14 mouse cellular contexts compared by ENCODE assay signal in genomic region chr5:137755425-137755824, GRCm38 (mm10). TPM values are rescaled to one million over a fixed set of nuclear protein-coding genes. Genes with fewer than 3 reads are reported as not detected.
DNase-seq lines count a peak whose midpoint lies in the region; ATAC-seq and TF ChIP-seq lines count a peak whose summit lies in the region.
"Had no signal": no experiment of that assay in that cellular context is flagged by ENCODE, and none has a peak within 500 bp of the region (broad histone marks: within the 10 kb centered on the region; RNA-seq: fewer than 3 reads in every experiment).

No protein-coding gene starts in this region.

- H3K27me3 ChIP-seq in forebrain, embryonic 13.5 days: no peaks in the 10 kb centered on the region
- no peaks in the 10 kb centered on the region for H3K27me3 ChIP-seq in forebrain, embryonic 11.5 days (ENCODE audit: control insufficient read depth, insufficient read depth, low read length)
- no peaks in the 10 kb centered on the region for H3K27me3 ChIP-seq in heart, embryonic 14.5 days (ENCODE audit: control insufficient read depth, insufficient read depth, low read length)
- H3K27me3 ChIP-seq in lung, postnatal 0 days (replicated peaks; ENCODE audit: insufficient read depth, low read length): no peaks in the 10 kb centered on the region
- H3K27me3 ChIP-seq in liver, embryonic 13.5 days: no peaks in the 10 kb centered on the region
- H3K27me3 ChIP-seq: limb, embryonic 13.5 days; midbrain, embryonic 12.5 days had no signal

- no peak overlapping the region for H3K4me3 ChIP-seq in forebrain, embryonic 13.5 days
- no peak overlapping the region for H3K4me3 ChIP-seq in forebrain, embryonic 11.5 days (ENCODE audit: low read depth, low read length)
- no peak overlapping the region for H3K4me3 ChIP-seq in heart, embryonic 14.5 days (ENCODE audit: control insufficient read depth in 1 of 2, insufficient read depth in 1 of 2, low read depth in 1 of 2, low read length in 2 of 2)
- no peak overlapping the region for H3K4me3 ChIP-seq in lung, postnatal 0 days (ENCODE audit: low read depth, low read length)
- no peak overlapping the region for H3K4me3 ChIP-seq in liver, embryonic 13.5 days (replicated peaks)
- H3K4me3 ChIP-seq: limb, embryonic 13.5 days; midbrain, embryonic 12.5 days had no signal

- H3K4me1 ChIP-seq in forebrain, embryonic 13.5 days: peaks cover 52% of the 10 kb centered on the region
- no peaks in the 10 kb centered on the region for H3K4me1 ChIP-seq in forebrain, embryonic 11.5 days (replicated peaks; ENCODE audit: control insufficient read depth, insufficient read depth, low read length)
- H3K4me1 ChIP-seq in heart, embryonic 14.5 days (ENCODE audit: control insufficient read depth in 2 of 2, insufficient read depth in 2 of 2, low read length in 2 of 2): peaks cover 32 to 68% of the 10 kb centered on the region in 2 experiments
- peaks cover 9% of the 10 kb centered on the region for H3K4me1 ChIP-seq in lung, postnatal 0 days (ENCODE audit: insufficient read depth, low read depth, low read length)
- peaks cover 30% of the 10 kb centered on the region for H3K4me1 ChIP-seq in liver, embryonic 13.5 days (replicated peaks)

- H3K27ac ChIP-seq in forebrain, embryonic 13.5 days: peak overlapping the region; percentile 62
- no peak overlapping the region for H3K27ac ChIP-seq in forebrain, embryonic 11.5 days (ENCODE audit: low read depth, low read length)
- peak overlapping the region in 1 of 2 experiments; percentile 24; a peak in 1 of 4 replicates for H3K27ac ChIP-seq in heart, embryonic 14.5 days (replicated peaks in 1 of 2; ENCODE audit: control insufficient read depth in 1 of 2, insufficient read depth in 1 of 2, low read depth in 2 of 2, low read length in 2 of 2)
- peak overlapping the region; percentile 1; the same call in 1 of the 2 replicates for H3K27ac ChIP-seq in lung, postnatal 0 days (ENCODE audit: low read length)
- H3K27ac ChIP-seq in liver, embryonic 13.5 days: peak overlapping the region; percentile 11
- H3K27ac ChIP-seq: limb, embryonic 13.5 days; midbrain, embryonic 12.5 days had no signal

- no peak for DNase-seq in forebrain, embryonic 11.5 days (ENCODE audit: low spot score)
- no peak for DNase-seq in heart, postnatal 10 days
- DNase-seq in lung, postnatal 0 days (ENCODE audit: low spot score): no peak
- no peak for DNase-seq in lung, postnatal 25 days (ENCODE audit: low spot score)
- DNase-seq in liver, embryonic 13.5 days: no peak
- DNase-seq in kidney, postnatal 36 days: no peak
- DNase-seq: cerebellum, adult 18-20 months; kidney, adult 18-20 months; lung, postnatal 14 days; thymus, postnatal 25 days had no signal

- H3K4me2 ChIP-seq in forebrain, embryonic 13.5 days: no peak overlapping the region; the same call in 1 of the 2 replicates
- H3K4me2 ChIP-seq in forebrain, embryonic 11.5 days (ENCODE audit: low read depth, low read length, severe bottlenecking): no peak overlapping the region
- H3K4me2 ChIP-seq in heart, embryonic 14.5 days (ENCODE audit: low read length): no peak overlapping the region
- H3K4me2 ChIP-seq in lung, postnatal 0 days (replicated peaks; ENCODE audit: low read depth, low read length): no peak overlapping the region
- no peak overlapping the region for H3K4me2 ChIP-seq in liver, embryonic 13.5 days
- H3K4me2 ChIP-seq: limb, embryonic 13.5 days; midbrain, embryonic 12.5 days had no signal

- H3K36me3 ChIP-seq in forebrain, embryonic 13.5 days (ENCODE audit: poor library complexity, severe bottlenecking): peaks cover 65% of the 10 kb centered on the region
- H3K36me3 ChIP-seq in forebrain, embryonic 11.5 days (ENCODE audit: control insufficient read depth, insufficient read depth, low read length): no peaks in the 10 kb centered on the region; the same call in 1 of the 2 replicates
- peaks cover 82% of the 10 kb centered on the region for H3K36me3 ChIP-seq in heart, embryonic 14.5 days (ENCODE audit: control insufficient read depth, insufficient read depth, low read length)
- H3K36me3 ChIP-seq in lung, postnatal 0 days (ENCODE audit: insufficient read depth, low read length): peaks cover 16% of the 10 kb centered on the region; the same call in 1 of the 2 replicates
- peaks cover 88% of the 10 kb centered on the region for H3K36me3 ChIP-seq in liver, embryonic 13.5 days

- intact Hi-C loops in heart, postnatal 10 days (cut with DNase I): loop anchor here (5.0 kb wide), 1 partner anchor 153 kb away; the partner anchor contains the start of gene Mospd3

- no peak overlapping the region for H3K9ac ChIP-seq in forebrain, embryonic 13.5 days
- no peak overlapping the region for H3K9ac ChIP-seq in forebrain, embryonic 11.5 days (ENCODE audit: low read length)
- H3K9ac ChIP-seq in heart, embryonic 14.5 days (ENCODE audit: low read length): peak overlapping the region; percentile 13
- H3K9ac ChIP-seq in lung, postnatal 0 days (replicated peaks; ENCODE audit: low read depth): no peak overlapping the region
- H3K9ac ChIP-seq in liver, embryonic 13.5 days: no peak overlapping the region
- H3K9ac ChIP-seq: limb, embryonic 13.5 days; midbrain, embryonic 12.5 days had no signal

- no peaks in the 10 kb centered on the region for H3K9me3 ChIP-seq in forebrain, embryonic 13.5 days (replicated peaks)
- H3K9me3 ChIP-seq in forebrain, embryonic 11.5 days (ENCODE audit: control insufficient read depth, low read length): no peaks in the 10 kb centered on the region
- H3K9me3 ChIP-seq in heart, embryonic 14.5 days (ENCODE audit: control insufficient read depth, low read length): no peaks in the 10 kb centered on the region
- H3K9me3 ChIP-seq in lung, postnatal 0 days (ENCODE audit: low read length): no peaks in the 10 kb centered on the region
- no peaks in the 10 kb centered on the region for H3K9me3 ChIP-seq in liver, embryonic 13.5 days (replicated peaks)
- H3K9me3 ChIP-seq: limb, embryonic 13.5 days; midbrain, embryonic 12.5 days had no signal

- TF ChIP-seq EP300 in lung, postnatal 0 days (IDR thresholded peaks at IDR 0.05): no peak

- no peak for TF ChIP-seq CTCF in lung, postnatal 0 days (IDR thresholded peaks at IDR 0.05)

- WGBS in forebrain, embryonic 13.5 days: 86% methylated on average over 5 of the region's 5 CpGs
- whole genome bisulfite sequencing in forebrain, embryonic 11.5 days: 86% methylated on average over 5 of the region's 5 CpGs
- WGBS in heart, embryonic 14.5 days: 85% methylated on average over 5 of the region's 5 CpGs
- 81% methylated on average over 5 of the region's 5 CpGs for whole genome bisulfite sequencing in lung, postnatal 0 days
- 89% methylated on average over 5 of the region's 5 CpGs for WGBS in liver, embryonic 13.5 days (ENCODE audit: insufficient replicate concordance)

- no peak for ATAC-seq in forebrain, embryonic 13.5 days
- no peak for ATAC-seq in forebrain, embryonic 11.5 days (replicated peaks; ENCODE audit: low FRiP score)
- ATAC-seq in heart, embryonic 14.5 days (ENCODE audit: insufficient number of reproducible peaks, insufficient read depth, low FRiP score, low read depth): no peak
- ATAC-seq in lung, postnatal 0 days: no peak
- no peak for ATAC-seq in liver, embryonic 13.5 days (ENCODE audit: low read depth)

RNA-seq across cellular contexts. Expression of gene Tsc22d4, which starts 9.9 kb away (rescaled TPM):
- polyA plus RNA-seq in forebrain, embryonic 13.5 days (2015; fragmentation: Nextera tagmentation; extraction: Ambion mirVana): 64.3 and 71.0 TPM in 2 replicates
- polyA plus RNA-seq in forebrain, embryonic 11.5 days (2014; fragmentation: Nextera tagmentation; extraction: Ambion mirVana): 81.1 and 83.5 TPM in 2 replicates
- polyA plus RNA-seq in heart, embryonic 14.5 days (2014; fragmentation: Nextera tagmentation; extraction: Ambion mirVana): 144 and 147 TPM in 2 replicates
- total RNA-seq in heart, postnatal 10 days (2021): 100 to 1,000 TPM; 279 to 287 TPM
- 119 and 129 TPM in 2 replicates for polyA plus RNA-seq in lung, postnatal 0 days (2015; fragmentation: Nextera tagmentation; extraction: Ambion mirVana)
- polyA plus RNA-seq in liver, embryonic 13.5 days (2015; fragmentation: Nextera tagmentation; extraction: Ambion mirVana): 66.8 and 69.1 TPM in 2 replicates

RNA-seq across cellular contexts. Expression of gene Nyap1, which starts 14.0 kb away (rescaled TPM):
- 25.0 and 26.5 TPM in 2 replicates for polyA plus RNA-seq in forebrain, embryonic 13.5 days (2015; fragmentation: Nextera tagmentation; extraction: Ambion mirVana)
- polyA plus RNA-seq in forebrain, embryonic 11.5 days (2014; fragmentation: Nextera tagmentation; extraction: Ambion mirVana): 3.8 and 4.4 TPM in 2 replicates
- polyA plus RNA-seq in heart, embryonic 14.5 days (2014; fragmentation: Nextera tagmentation; extraction: Ambion mirVana): 0.57 and 1.00 TPM in 2 replicates
- 1 to 10 TPM; 1.6 to 1.7 TPM for total RNA-seq in heart, postnatal 10 days (2021)
- polyA plus RNA-seq in lung, postnatal 0 days (2015; fragmentation: Nextera tagmentation; extraction: Ambion mirVana): 0.51 and 0.65 TPM in 2 replicates
- 0.17 and 0.19 TPM in 2 replicates for polyA plus RNA-seq in liver, embryonic 13.5 days (2015; fragmentation: Nextera tagmentation; extraction: Ambion mirVana)

RNA-seq across cellular contexts. Expression of gene Ppp1r35, which starts 23.2 kb away (rescaled TPM):
- polyA plus RNA-seq in forebrain, embryonic 13.5 days (2015; fragmentation: Nextera tagmentation; extraction: Ambion mirVana): 38.3 and 45.0 TPM in 2 replicates
- 72.8 and 77.9 TPM in 2 replicates for polyA plus RNA-seq in forebrain, embryonic 11.5 days (2014; fragmentation: Nextera tagmentation; extraction: Ambion mirVana)
- 29.8 and 36.7 TPM in 2 replicates for polyA plus RNA-seq in heart, embryonic 14.5 days (2014; fragmentation: Nextera tagmentation; extraction: Ambion mirVana)
- total RNA-seq in heart, postnatal 10 days (2021): 10 to 100 TPM; 13.4 to 17.4 TPM
- 28.8 and 29.8 TPM in 2 replicates for polyA plus RNA-seq in lung, postnatal 0 days (2015; fragmentation: Nextera tagmentation; extraction: Ambion mirVana)
- 17.8 and 20.1 TPM in 2 replicates for polyA plus RNA-seq in liver, embryonic 13.5 days (2015; fragmentation: Nextera tagmentation; extraction: Ambion mirVana)

RNA-seq across cellular contexts. Expression of gene Mepce, which starts 32.0 kb away (rescaled TPM):
- 10.3 and 12.3 TPM in 2 replicates for polyA plus RNA-seq in forebrain, embryonic 13.5 days (2015; fragmentation: Nextera tagmentation; extraction: Ambion mirVana)
- 11.9 and 12.4 TPM in 2 replicates for polyA plus RNA-seq in forebrain, embryonic 11.5 days (2014; fragmentation: Nextera tagmentation; extraction: Ambion mirVana)
- 7.9 and 9.2 TPM in 2 replicates for polyA plus RNA-seq in heart, embryonic 14.5 days (2014; fragmentation: Nextera tagmentation; extraction: Ambion mirVana)
- 10 to 100 TPM; 26.2 to 41.3 TPM for total RNA-seq in heart, postnatal 10 days (2021)
- polyA plus RNA-seq in lung, postnatal 0 days (2015; fragmentation: Nextera tagmentation; extraction: Ambion mirVana): 12.2 and 13.7 TPM in 2 replicates
- 4.5 and 4.9 TPM in 2 replicates for polyA plus RNA-seq in liver, embryonic 13.5 days (2015; fragmentation: Nextera tagmentation; extraction: Ambion mirVana)

RNA-seq across cellular contexts. Expression of gene Zcwpw1, which starts 32.2 kb away (rescaled TPM):
- 12.7 and 15.4 TPM in 2 replicates for polyA plus RNA-seq in forebrain, embryonic 13.5 days (2015; fragmentation: Nextera tagmentation; extraction: Ambion mirVana)
- polyA plus RNA-seq in forebrain, embryonic 11.5 days (2014; fragmentation: Nextera tagmentation; extraction: Ambion mirVana): 18.1 and 21.2 TPM in 2 replicates
- polyA plus RNA-seq in heart, embryonic 14.5 days (2014; fragmentation: Nextera tagmentation; extraction: Ambion mirVana): 7.3 and 7.6 TPM in 2 replicates
- 1 to 10 TPM; 2.8 to 3.1 TPM for total RNA-seq in heart, postnatal 10 days (2021)
- polyA plus RNA-seq in lung, postnatal 0 days (2015; fragmentation: Nextera tagmentation; extraction: Ambion mirVana): 2.4 and 4.3 TPM in 2 replicates
- polyA plus RNA-seq in liver, embryonic 13.5 days (2015; fragmentation: Nextera tagmentation; extraction: Ambion mirVana): 3.5 and 4.8 TPM in 2 replicates
